Mouse (Mus musculus) granulocyte monocyte progenitor cell, adult 5-6 weeks (primary cell): Measurements from ENCODE around the gene Fam89b. TPM values are rescaled to one million over a fixed set of nuclear protein-coding genes. Genes with fewer than 3 reads are reported as not detected.
"Not testable (repeated sequence)": the region's sequence is repeated elsewhere in the genome, so short reads cannot be mapped to it uniquely, and the experiment has no call there.

Experiments
- ATAC-seq: replicated peaks from 2 replicates; pipeline ENCODE4 v1.8.0; 2016; ENCODE audit warnings: mild to moderate bottlenecking, moderate TSS enrichment, inconsistent platforms; ENCODE audit not compliant: poor library complexity, severe bottlenecking
- total RNA-seq, 2 experiments: library from RNA; stranded (forward) in 1 of 2; stranded (reverse) in 1 of 2; fragments of 200-712, 200-1000 nt in 1 of 2; fragments of >200 nt in 1 of 2; fragmentation: Nextera tagmentation in 1 of 2; gene quantifications; 2 replicates each; pipeline ENCODE4 v1.2.3; 2014 to 2017

Gene Fam89b
- total RNA-seq, 2 experiments from 2014 or later, result 20.9 to 37.4 TPM

GRCm38 (mm10) chr19:5686954-5687353 is 42.5 kb downstream of the Fam89b start:
- ATAC-seq, result not testable (repeated sequence)

- ATAC-seq, result no peak
Measured at GRCm38 (mm10) chr19:5686437-5686836, 43.0 kb downstream of the Fam89b start.

- ATAC-seq, result no peak
Measured at GRCm38 (mm10) chr19:5685861-5686260, 43.6 kb downstream of the Fam89b start.

- ATAC-seq, result no peak
Measured at GRCm38 (mm10) chr19:5685431-5685830, 44.0 kb downstream of the Fam89b start.

- no peak for ATAC-seq
Measured at GRCm38 (mm10) chr19:5684985-5685384, 44.5 kb downstream of the Fam89b start.

- no peak for ATAC-seq
Measured at GRCm38 (mm10) chr19:5684236-5684635, 45.2 kb downstream of the Fam89b start.

GRCm38 (mm10) chr19:5680432-5680831 is 49.0 kb downstream of the Fam89b start:
- ATAC-seq, result no peak

Other genes with a start within 250 kb of the Fam89b start
- gene Mus81, start 241.3 kb downstream of the Fam89b start, total RNA-seq (2014; fragmentation: Nextera tagmentation), result 23.9 and 39.7 TPM in 2 replicates
- gene Mus81, start 241.3 kb downstream of the Fam89b start, total RNA-seq (2017), result 9.4 and 13.5 TPM in 2 replicates
- gene Cfl1, start 239.2 kb downstream of the Fam89b start, total RNA-seq (2014; fragmentation: Nextera tagmentation), result 1,243 and 1,245 TPM in 2 replicates
- gene Cfl1, start 239.2 kb downstream of the Fam89b start, total RNA-seq (2017), result 1,162 and 1,185 TPM in 2 replicates
- 2.8 TPM in 1 of 2 replicates, not detected in the other for gene 1700020D05Rik, start 225.9 kb downstream of the Fam89b start, total RNA-seq (2014; fragmentation: Nextera tagmentation)
- gene 1700020D05Rik, start 225.9 kb downstream of the Fam89b start, total RNA-seq (2017), result not detected in 2 replicates
- 4.9 and 5.7 TPM in 2 replicates for gene Snx32, start 219.1 kb downstream of the Fam89b start, total RNA-seq (2014; fragmentation: Nextera tagmentation)
- 1.1 and 1.7 TPM in 2 replicates for gene Snx32, start 219.1 kb downstream of the Fam89b start, total RNA-seq (2017)
- gene Ovol1, start 169.0 kb downstream of the Fam89b start, total RNA-seq (2014; fragmentation: Nextera tagmentation), result not detected in 2 replicates
- gene Ovol1, start 169.0 kb downstream of the Fam89b start, total RNA-seq (2017), result not detected in 2 replicates
- 5.7 and 17.5 TPM in 2 replicates for gene Ap5b1, start 161.6 kb downstream of the Fam89b start, total RNA-seq (2014; fragmentation: Nextera tagmentation)
- 7.5 and 10.4 TPM in 2 replicates for gene Ap5b1, start 161.6 kb downstream of the Fam89b start, total RNA-seq (2017)
- 78.4 and 114 TPM in 2 replicates for gene Rnaseh2c, start 127.8 kb downstream of the Fam89b start, total RNA-seq (2014; fragmentation: Nextera tagmentation)
- 37.7 and 140 TPM in 2 replicates for gene Rnaseh2c, start 127.8 kb downstream of the Fam89b start, total RNA-seq (2017)
- 27.9 and 52.2 TPM in 2 replicates for gene Kat5, start 119.4 kb downstream of the Fam89b start, total RNA-seq (2014; fragmentation: Nextera tagmentation)
- gene Kat5, start 119.4 kb downstream of the Fam89b start, total RNA-seq (2017), result 60.2 and 82.3 TPM in 2 replicates
- gene Rela, start 92.2 kb downstream of the Fam89b start, total RNA-seq (2014; fragmentation: Nextera tagmentation), result 37.1 and 46.4 TPM in 2 replicates
- gene Rela, start 92.2 kb downstream of the Fam89b start, total RNA-seq (2017), result 25.4 and 31.7 TPM in 2 replicates
- gene Sipa1, start 65.9 kb downstream of the Fam89b start, total RNA-seq (2014; fragmentation: Nextera tagmentation), result 56.8 and 65.9 TPM in 2 replicates
- 17.3 and 20.8 TPM in 2 replicates for gene Sipa1, start 65.9 kb downstream of the Fam89b start, total RNA-seq (2017)
- gene Map3k11, start 40.9 kb downstream of the Fam89b start, total RNA-seq (2014; fragmentation: Nextera tagmentation), result 23.0 and 30.4 TPM in 2 replicates
- gene Map3k11, start 40.9 kb downstream of the Fam89b start, total RNA-seq (2017), result 21.9 and 22.2 TPM in 2 replicates
- 35.2 and 46.8 TPM in 2 replicates for gene Pcnx3, start 40.7 kb downstream of the Fam89b start, total RNA-seq (2014; fragmentation: Nextera tagmentation)
- 12.6 and 22.7 TPM in 2 replicates for gene Pcnx3, start 40.7 kb downstream of the Fam89b start, total RNA-seq (2017)
- gene Kcnk7, start 25.3 kb downstream of the Fam89b start, total RNA-seq (2014; fragmentation: Nextera tagmentation), result not detected in 2 replicates
- not detected in 2 replicates for gene Kcnk7, start 25.3 kb downstream of the Fam89b start, total RNA-seq (2017)
- 23.2 and 29.5 TPM in 2 replicates for gene Ehbp1l1, start 3.3 kb downstream of the Fam89b start, total RNA-seq (2014; fragmentation: Nextera tagmentation)
- 30.6 and 41.6 TPM in 2 replicates for gene Ehbp1l1, start 3.3 kb downstream of the Fam89b start, total RNA-seq (2017)
- gene Ltbp3, start 11.3 kb upstream of the Fam89b start, total RNA-seq (2014; fragmentation: Nextera tagmentation), result 1.8 and 16.0 TPM in 2 replicates
- gene Ltbp3, start 11.3 kb upstream of the Fam89b start, total RNA-seq (2017), result 3.7 and 3.9 TPM in 2 replicates
- gene Scyl1, start 41.8 kb upstream of the Fam89b start, total RNA-seq (2014; fragmentation: Nextera tagmentation), result 40.9 and 47.7 TPM in 2 replicates
- 22.8 and 23.3 TPM in 2 replicates for gene Scyl1, start 41.8 kb upstream of the Fam89b start, total RNA-seq (2017)
- gene Frmd8, start 145.6 kb upstream of the Fam89b start, total RNA-seq (2014; fragmentation: Nextera tagmentation), result 17.9 and 25.4 TPM in 2 replicates
- 19.0 and 28.4 TPM in 2 replicates for gene Frmd8, start 145.6 kb upstream of the Fam89b start, total RNA-seq (2017)
- 38.2 and 44.5 TPM in 2 replicates for gene Slc25a45, start 148.2 kb upstream of the Fam89b start, total RNA-seq (2014; fragmentation: Nextera tagmentation)
- gene Slc25a45, start 148.2 kb upstream of the Fam89b start, total RNA-seq (2017), result 35.5 and 35.6 TPM in 2 replicates
- 1.1 and 2.5 TPM in 2 replicates for gene Tigd3, start 164.5 kb upstream of the Fam89b start, total RNA-seq (2014; fragmentation: Nextera tagmentation)
- gene Tigd3, start 164.5 kb upstream of the Fam89b start, total RNA-seq (2017), result 2.3 and 4.4 TPM in 2 replicates
- 97.3 and 126 TPM in 2 replicates for gene Dpf2, start 183.4 kb upstream of the Fam89b start, total RNA-seq (2014; fragmentation: Nextera tagmentation)
- gene Dpf2, start 183.4 kb upstream of the Fam89b start, total RNA-seq (2017), result 62.7 and 108 TPM in 2 replicates
- gene Cdc42ep2, start 195.2 kb upstream of the Fam89b start, total RNA-seq (2014; fragmentation: Nextera tagmentation), result 0.23 TPM in 1 of 2 replicates, not detected in the other
- gene Cdc42ep2, start 195.2 kb upstream of the Fam89b start, total RNA-seq (2017), result not detected in 2 replicates
- gene Pola2, start 234.5 kb upstream of the Fam89b start, total RNA-seq (2014; fragmentation: Nextera tagmentation), result 122 and 129 TPM in 2 replicates
- gene Pola2, start 234.5 kb upstream of the Fam89b start, total RNA-seq (2017), result 56.9 and 64.9 TPM in 2 replicates